Mouse (Mus musculus): ENCODE results near the gene Ankzf1. TPM values are rescaled to one million over a fixed set of nuclear protein-coding genes. Genes with fewer than 3 reads are reported as not detected.

The Ankzf1 gene
- polyA plus RNA-seq, 1 experiment from 2014 or later, result 17.7 TPM

Small RNAs within 50 kb of the gene (microRNA-seq; reads per million reads assigned to microRNA genes)
- gene Gm27943 (ENCODE audit: borderline number of aligned reads), result not detected

Other genes with a start within 250 kb of the Ankzf1 start
- 0.21 and 0.22 TPM in 2 replicates for gene Ihh, start 240.5 kb upstream of the Ankzf1 start, polyA plus RNA-seq (2015; fragmentation: Nextera tagmentation; extraction: Ambion mirVana)
- gene Nhej1, start 67.0 kb upstream of the Ankzf1 start, polyA plus RNA-seq (2015; fragmentation: Nextera tagmentation; extraction: Ambion mirVana), result 14.6 and 15.7 TPM in 2 replicates
- 0.20 and 0.41 TPM in 2 replicates for gene Slc23a3, start 58.3 kb upstream of the Ankzf1 start, polyA plus RNA-seq (2015; fragmentation: Nextera tagmentation; extraction: Ambion mirVana)
- 74.5 and 79.4 TPM in 2 replicates for gene Cnppd1, start 49.4 kb upstream of the Ankzf1 start, polyA plus RNA-seq (2015; fragmentation: Nextera tagmentation; extraction: Ambion mirVana)
- gene Retreg2, start 49.4 kb upstream of the Ankzf1 start, polyA plus RNA-seq (2015; fragmentation: Nextera tagmentation; extraction: Ambion mirVana), result 41.8 and 43.7 TPM in 2 replicates
- 47.8 and 48.6 TPM in 2 replicates for gene Zfand2b, start 23.5 kb upstream of the Ankzf1 start, polyA plus RNA-seq (2015; fragmentation: Nextera tagmentation; extraction: Ambion mirVana)
- gene Abcb6, start 11.8 kb upstream of the Ankzf1 start, polyA plus RNA-seq (2015; fragmentation: Nextera tagmentation; extraction: Ambion mirVana), result 9.4 and 11.4 TPM in 2 replicates
- 12.7 and 14.3 TPM in 2 replicates for gene Atg9a, start within 50 bp of the Ankzf1 start, polyA plus RNA-seq (2015; fragmentation: Nextera tagmentation; extraction: Ambion mirVana)
- gene Glb1l, start 18.7 kb downstream of the Ankzf1 start, polyA plus RNA-seq (2015; fragmentation: Nextera tagmentation; extraction: Ambion mirVana), result 10.9 and 11.3 TPM in 2 replicates
- gene Stk16, start 18.7 kb downstream of the Ankzf1 start, polyA plus RNA-seq (2015; fragmentation: Nextera tagmentation; extraction: Ambion mirVana), result 114 and 120 TPM in 2 replicates
- 170 and 193 TPM in 2 replicates for gene Tuba4a, start 27.7 kb downstream of the Ankzf1 start, polyA plus RNA-seq (2015; fragmentation: Nextera tagmentation; extraction: Ambion mirVana)
- 0.78 and 0.96 TPM in 2 replicates for gene A630095N17Rik, start 40.0 kb downstream of the Ankzf1 start, polyA plus RNA-seq (2015; fragmentation: Nextera tagmentation; extraction: Ambion mirVana)
- gene Dnajb2, start 44.3 kb downstream of the Ankzf1 start, polyA plus RNA-seq (2015; fragmentation: Nextera tagmentation; extraction: Ambion mirVana), result 14.2 and 14.7 TPM in 2 replicates
- gene Ptprn, start 72.4 kb downstream of the Ankzf1 start, polyA plus RNA-seq (2015; fragmentation: Nextera tagmentation; extraction: Ambion mirVana), result 0.98 and 1.1 TPM in 2 replicates
- gene Resp18, start 86.3 kb downstream of the Ankzf1 start, polyA plus RNA-seq (2015; fragmentation: Nextera tagmentation; extraction: Ambion mirVana), result 1.5 and 1.7 TPM in 2 replicates
- gene Dnpep, start 125.8 kb downstream of the Ankzf1 start, polyA plus RNA-seq (2015; fragmentation: Nextera tagmentation; extraction: Ambion mirVana), result 84.3 and 87.0 TPM in 2 replicates
- gene Des, start 168.2 kb downstream of the Ankzf1 start, polyA plus RNA-seq (2015; fragmentation: Nextera tagmentation; extraction: Ambion mirVana), result 6.0 and 7.4 TPM in 2 replicates
- 1.6 and 1.8 TPM in 2 replicates for gene Speg, start 183.1 kb downstream of the Ankzf1 start, polyA plus RNA-seq (2015; fragmentation: Nextera tagmentation; extraction: Ambion mirVana)
- gene Gmppa, start 243.8 kb downstream of the Ankzf1 start, polyA plus RNA-seq (2015; fragmentation: Nextera tagmentation; extraction: Ambion mirVana), result 51.4 and 58.5 TPM in 2 replicates